Mouse (Mus musculus) testis, adult 2 months (tissue): ENCODE measurements around the gene Olfr214. TPM values are rescaled to one million over a fixed set of nuclear protein-coding genes. Genes with fewer than 3 reads are reported as not detected.
"Not testable (repeated sequence)": the region's sequence is repeated elsewhere in the genome, so short reads cannot be mapped to it uniquely, and the experiment has no call there.

ENCODE experiments used
- H3K27ac ChIP-seq: fragments of 200-500 bp; 2 replicates; pipeline ENCODE4 v1.5.1; 2012; ENCODE audit warnings: low read depth, low read length; ENCODE audit not compliant: control insufficient read depth, insufficient read depth
- H3K27me3 ChIP-seq: fragments of 200-500 bp; 2 replicates; pipeline ENCODE4 v1.6.1; 2012; ENCODE audit warnings: mild to moderate bottlenecking, low read length, moderate library complexity; ENCODE audit not compliant: control insufficient read depth, insufficient read depth
- H3K36me3 ChIP-seq: fragments of 200-500 bp; 2 replicates; pipeline ENCODE4 v1.6.1; 2012; ENCODE audit warnings: mild to moderate bottlenecking, low read length; ENCODE audit not compliant: control insufficient read depth, insufficient read depth
- H3K4me1 ChIP-seq: fragments of 200-500 bp; 2 replicates; pipeline ENCODE4 v1.6.1; 2012; ENCODE audit warnings: low read length; ENCODE audit not compliant: control insufficient read depth, insufficient read depth
- H3K4me3 ChIP-seq: fragments of 200-500 bp; 2 replicates; pipeline ENCODE4 v1.5.1; 2012; ENCODE audit warnings: low read depth, mild to moderate bottlenecking, low read length, moderate library complexity, mixed read lengths; ENCODE audit not compliant: control insufficient read depth
- CTCF ChIP-seq: fragments of 200-500 bp; IDR thresholded peaks from 2 replicates; pipeline ENCODE4 v1.5.1; 2012; ENCODE audit warnings: low read depth, mild to moderate bottlenecking, inconsistent platforms, low read length, moderate library complexity; ENCODE audit not compliant: control insufficient read depth, insufficient read depth, insufficient replicate concordance
- POLR2A ChIP-seq: fragments of 200-500 bp; IDR thresholded peaks from 2 replicates; pipeline ENCODE4 v1.6.1; 2012; ENCODE audit warnings: low read depth, mild to moderate bottlenecking, inconsistent platforms, low read length, moderate library complexity; ENCODE audit not compliant: control insufficient read depth
- polyA plus RNA-seq: library from polyadenylated mRNA; depleted of rRNA; stranded (reverse); fragments of >200 nt; gene quantifications from 2 replicates; pipeline ENCODE4 v1.2.3, GENCODE M21; 2012; rRNA removed

Gene Olfr214
- polyA plus RNA-seq, 1 experiment: not detected

DNA sequence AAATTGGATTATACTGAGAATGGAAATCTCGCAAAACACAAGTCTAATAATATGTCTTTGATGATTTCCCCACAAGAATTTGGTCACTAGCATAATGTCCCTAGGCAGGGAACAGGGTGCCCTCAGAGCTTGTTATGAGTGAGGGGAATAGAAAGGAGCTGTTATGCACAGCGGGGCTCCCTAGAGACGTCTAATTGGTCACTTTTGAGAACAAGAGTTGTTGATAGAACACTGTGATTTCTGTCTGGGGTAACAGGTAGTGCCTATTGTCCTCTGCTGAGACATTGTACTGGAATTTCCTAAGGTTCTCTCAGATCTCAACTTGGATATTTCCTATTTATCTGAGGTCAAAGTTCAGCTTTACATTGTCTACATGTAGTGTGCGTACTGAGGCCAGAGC lies 30.1 kb downstream of the Olfr214 start, which contains the start of gene Olfr215:
Gene Olfr215 (minus strand): TSS at position 101 of the 400 bp plus-strand sequence.
- H3K27ac ChIP-seq: no peak within 1 kb of the TSS
- no peaks in the 10 kb centered on the region; the same call in 1 of the 2 replicates for H3K4me1 ChIP-seq
- no peak for TF ChIP-seq CTCF
- TF ChIP-seq POLR2A: no peak
- no peaks in the 10 kb centered on the region for H3K27me3 ChIP-seq
- no peaks in the 10 kb centered on the region for H3K36me3 ChIP-seq
- H3K4me3 ChIP-seq: peak within 1 kb of the TSS; percentile 2; the same call in 1 of the 2 replicates

DNA sequence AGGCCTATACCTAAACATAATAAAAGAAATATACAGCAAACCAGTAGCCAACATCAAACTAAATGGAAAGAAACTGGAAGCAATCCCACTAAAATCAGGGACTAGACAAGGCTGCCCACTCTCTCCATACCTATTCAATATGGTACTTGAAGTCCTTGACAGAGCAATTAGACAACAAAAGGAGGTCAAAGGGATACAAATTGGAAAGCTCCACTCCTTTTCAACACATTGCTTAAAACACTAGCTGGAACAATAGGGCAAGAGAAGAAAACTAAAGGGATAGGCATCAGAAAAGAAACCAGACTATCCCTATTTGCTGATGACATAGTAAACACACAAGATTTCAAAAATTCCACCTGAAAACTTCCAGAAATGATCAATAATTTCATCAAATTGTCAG lies 46.9 kb downstream of the Olfr214 start:
- not testable (repeated sequence) for H3K4me3 ChIP-seq, H3K4me1 ChIP-seq, H3K27me3 ChIP-seq, H3K27ac ChIP-seq, H3K36me3 ChIP-seq

DNA sequence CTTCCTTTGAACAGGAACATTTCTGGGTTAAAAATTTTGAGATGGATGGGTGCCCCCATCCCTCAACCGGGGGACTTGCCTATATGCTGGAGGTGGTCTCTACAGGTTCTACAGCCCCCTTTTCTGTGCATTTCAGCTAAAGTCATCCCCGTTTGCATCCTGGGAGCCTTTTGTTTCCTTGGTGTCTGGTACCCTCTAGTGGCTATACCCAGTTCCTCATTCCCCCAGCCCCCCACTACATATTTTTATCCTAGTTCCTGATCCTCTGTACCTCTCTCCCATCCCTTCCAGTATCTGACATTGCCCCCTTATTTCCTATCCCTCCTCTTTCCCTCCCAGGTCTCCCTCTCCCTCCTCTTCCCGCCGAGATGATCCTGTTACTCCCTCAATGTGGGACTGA lies 53.2 kb downstream of the Olfr214 start:
- H3K4me1 ChIP-seq: no peaks in the 10 kb centered on the region
- H3K27ac ChIP-seq: no peak overlapping the region
- no peak overlapping the region for H3K4me3 ChIP-seq
- H3K27me3 ChIP-seq: no peaks in the 10 kb centered on the region
- no peak for TF ChIP-seq CTCF
- no peak for TF ChIP-seq POLR2A
- H3K36me3 ChIP-seq: no peaks in the 10 kb centered on the region

Other genes starting within 250 kb of the Olfr214 start
- 19.2 and 20.0 TPM in 2 replicates for gene March8, start 216.2 kb upstream of the Olfr214 start, polyA plus RNA-seq
- gene Alox5, start 93.1 kb upstream of the Olfr214 start, polyA plus RNA-seq: 2.2 and 3.5 TPM in 2 replicates
- not detected in 2 replicates for gene Olfr211, start 65.1 kb upstream of the Olfr214 start, polyA plus RNA-seq
- 2.5 and 2.9 TPM in 2 replicates for gene Olfr212, start 47.7 kb upstream of the Olfr214 start, polyA plus RNA-seq
- gene Olfr213, start 15.8 kb upstream of the Olfr214 start, polyA plus RNA-seq: not detected in 2 replicates
- gene Gm5580, start 3.1 kb upstream of the Olfr214 start, polyA plus RNA-seq: 0.14 TPM in 1 of 2 replicates, not detected in the other
- 0.59 and 0.89 TPM in 2 replicates for gene Olfr215, start 30.0 kb downstream of the Olfr214 start, polyA plus RNA-seq
- gene Zfp422, start 74.8 kb downstream of the Olfr214 start, polyA plus RNA-seq: 5.1 and 6.0 TPM in 2 replicates
- 0.20 and 0.28 TPM in 2 replicates for gene Depp1, start 96.4 kb downstream of the Olfr214 start, polyA plus RNA-seq
- gene Rassf4, start 119.7 kb downstream of the Olfr214 start, polyA plus RNA-seq: 1.2 TPM in 2 replicates
- 0.02 and 0.04 TPM in 2 replicates for gene Tmem72, start 162.7 kb downstream of the Olfr214 start, polyA plus RNA-seq